Mouse (Mus musculus) hindbrain, postnatal 0 days (tissue): ENCODE results near the gene Bloc1s5. TPM values are rescaled to one million over a fixed set of nuclear protein-coding genes. Genes with fewer than 3 reads are reported as not detected.
A peak's percentile ranks its signal among the peaks of the same experiment; 100 is the strongest.

Source experiments
- ATAC-seq: fragments of 200-750 bp; cut with Nextera tagmentation; 2 replicates; pipeline ENCODE4 v1.8.0; 2017; ENCODE audit warnings: mild to moderate bottlenecking, moderate TSS enrichment, moderate library complexity
- DNase-seq: peaks from one replicate; pipeline ENCODE4 v3.0.0-alpha.2; 2015; ENCODE audit warnings: low spot score
- H3K27ac ChIP-seq: fragments of 300-500 bp; sonication (generic); 2 replicates; pipeline ENCODE4 v1.5.1; 2014; ENCODE audit warnings: mild to moderate bottlenecking
- H3K27me3 ChIP-seq: fragments of 300-500 bp; sonication (generic); 2 replicates; pipeline ENCODE4 v1.6.1; 2014; ENCODE audit warnings: low read length, mixed read lengths; ENCODE audit not compliant: insufficient read depth
- H3K36me3 ChIP-seq: fragments of 300-500 bp; sonication (generic); 2 replicates; pipeline ENCODE4 v1.6.1; 2014; ENCODE audit warnings: low read length, mixed read lengths; ENCODE audit not compliant: insufficient read depth
- H3K4me1 ChIP-seq: fragments of 300-500 bp; sonication (generic); 2 replicates; pipeline ENCODE4 v1.6.1; 2014; ENCODE audit warnings: antibody characterized with exemption, low read length, mixed read lengths; ENCODE audit not compliant: insufficient read depth
- H3K4me2 ChIP-seq: fragments of 300-500 bp; sonication (generic); 2 replicates; pipeline ENCODE4 v1.6.1; 2014; ENCODE audit warnings: low read depth, mild to moderate bottlenecking, low read length, moderate library complexity, mixed read lengths
- H3K4me3 ChIP-seq: fragments of 300-500 bp; sonication (generic); 2 replicates; pipeline ENCODE4 v1.5.1; 2014; ENCODE audit warnings: low read length
- H3K9ac ChIP-seq: fragments of 300-500 bp; sonication (generic); replicated peaks from 2 replicates; pipeline ENCODE4 v1.6.1; 2014; ENCODE audit warnings: mild to moderate bottlenecking, low read length, moderate library complexity, mixed read lengths
- H3K9me3 ChIP-seq: fragments of 300-500 bp; sonication (generic); 2 replicates; pipeline ENCODE4 v1.6.1; 2016; ENCODE audit warnings: low read length, mixed read lengths
- CTCF ChIP-seq: IDR thresholded peaks from 2 replicates; pipeline ENCODE4 v1.5.1; 2016; ENCODE audit warnings: antibody characterized with exemption, control low read depth, low read depth
- WGBS: fragments of 180-500 bp; shearing (Covaris S2); extraction: QIAGEN DNeasy Blood & Tissue Kit; methylation state at CpG from one replicate; pipeline ENCODE4 v1.1.7; 2014; 5-methylcytosine and 5-hydroxymethylcytosine counted together
- polyA plus RNA-seq: library from polyadenylated mRNA; unstranded; fragments of >200 nt; fragmentation: Nextera tagmentation; extraction: Ambion mirVana; gene quantifications from 2 replicates; pipeline ENCODE4 v1.2.1, GENCODE M21; 2015
- total RNA-seq: library from RNA; depleted of rRNA; stranded (reverse); fragments of >200 nt; gene quantifications from 2 replicates; pipeline ENCODE4 v1.2.3, GENCODE M21; 2014

The Bloc1s5 gene
- total and polyA plus RNA-seq, 2 experiments from 2014 or later, result 10.1 to 22.2 TPM

DNA sequence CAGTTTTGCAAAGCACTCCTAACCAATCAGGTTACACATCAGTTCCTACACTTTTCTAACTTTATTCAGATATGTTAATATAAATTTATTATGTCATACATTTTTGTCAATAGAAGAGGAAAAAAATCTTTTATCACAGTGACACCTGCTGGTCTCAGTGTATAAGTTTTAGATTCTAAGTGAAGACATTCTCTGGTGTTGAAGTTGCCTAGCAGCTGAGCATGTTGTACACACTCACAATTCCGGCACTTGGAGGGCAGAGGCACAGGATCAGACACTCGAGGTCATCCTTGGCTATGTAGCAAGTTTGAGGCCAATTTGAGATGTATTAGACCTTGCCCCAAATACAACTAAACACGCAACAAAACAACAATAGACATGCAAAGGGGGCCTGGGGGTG lies 37.8 kb downstream of the Bloc1s5 start:
- WGBS, result 55% methylated on average over 3 of the region's 3 CpGs
- no peaks in the 10 kb centered on the region; the same call in 1 of the 2 replicates for H3K36me3 ChIP-seq
- H3K27ac ChIP-seq, result no peak overlapping the region
- no peaks in the 10 kb centered on the region for H3K4me1 ChIP-seq
- H3K4me2 ChIP-seq, result no peak overlapping the region
- H3K9ac ChIP-seq, result no peak overlapping the region
- no peak for ATAC-seq
- H3K4me3 ChIP-seq, result no peak overlapping the region
- H3K9me3 ChIP-seq, result no peaks in the 10 kb centered on the region
- DNase-seq, result peak; percentile 72
- peak; percentile 56 for TF ChIP-seq CTCF
- no peaks in the 10 kb centered on the region for H3K27me3 ChIP-seq

DNA sequence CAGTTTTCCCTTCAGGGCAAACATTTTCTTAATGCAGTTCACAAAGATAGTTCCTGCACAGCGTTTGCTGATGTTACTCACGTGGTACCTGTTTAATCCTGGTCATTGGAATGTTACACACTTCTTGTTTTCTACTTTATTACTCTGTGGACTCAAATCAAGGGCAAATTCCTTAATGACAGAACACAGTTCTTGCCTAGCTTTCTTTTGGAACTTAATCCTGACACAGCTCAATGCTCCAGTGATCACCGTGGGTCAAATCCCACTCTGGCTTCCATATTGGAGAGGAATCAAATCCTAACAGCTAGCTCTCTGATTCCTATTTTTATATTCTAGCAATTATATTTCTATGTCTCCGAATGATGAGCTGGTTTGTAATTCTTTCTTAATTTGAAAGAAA lies 38.4 kb downstream of the Bloc1s5 start:
- ATAC-seq (no peak), DNase-seq (no peak)
- Histone ChIP-seq H3K27ac (no peak overlapping the region), H3K4me2 (no peak overlapping the region), H3K9ac (no peak overlapping the region), H3K36me3 (no peaks in the 10 kb centered on the region; the same call in 1 of the 2 replicates), H3K9me3 (no peaks in the 10 kb centered on the region), H3K4me1 (no peaks in the 10 kb centered on the region), H3K4me3 (no peak overlapping the region), H3K27me3 (no peaks in the 10 kb centered on the region)
- 80% methylated on average over 4 of the region's 4 CpGs for WGBS
- no peak for TF ChIP-seq CTCF

DNA sequence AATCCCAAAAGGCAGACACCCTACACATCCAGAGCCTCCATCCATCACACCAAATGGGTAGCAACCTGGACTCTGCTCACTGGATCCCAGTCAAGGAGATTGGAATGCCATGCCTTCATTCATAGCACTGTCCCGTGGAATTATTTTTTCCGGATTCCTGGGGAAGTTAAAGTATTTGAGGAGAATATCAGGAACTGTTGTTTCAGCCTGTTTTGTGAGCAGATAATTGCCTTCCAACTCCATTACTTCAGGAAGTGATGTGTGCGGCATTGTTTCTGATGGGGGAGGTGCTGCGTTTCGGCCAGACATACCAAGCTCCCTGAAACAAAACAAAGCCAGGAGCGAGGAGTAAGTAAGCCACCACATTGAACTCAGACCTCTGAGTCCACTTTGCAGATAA lies 41.8 kb downstream of the Bloc1s5 start:
- no peak for TF ChIP-seq CTCF
- H3K27me3 ChIP-seq, result no peaks in the 10 kb centered on the region
- H3K4me2 ChIP-seq, result no peak overlapping the region
- no peaks in the 10 kb centered on the region for H3K36me3 ChIP-seq
- no peaks in the 10 kb centered on the region for H3K4me1 ChIP-seq
- no peak overlapping the region for H3K4me3 ChIP-seq
- WGBS, result 59% methylated on average over 6 of the region's 6 CpGs
- no peak for ATAC-seq
- DNase-seq, result no peak
- no peak overlapping the region for H3K27ac ChIP-seq
- H3K9ac ChIP-seq, result no peak overlapping the region
- H3K9me3 ChIP-seq, result no peaks in the 10 kb centered on the region

DNA sequence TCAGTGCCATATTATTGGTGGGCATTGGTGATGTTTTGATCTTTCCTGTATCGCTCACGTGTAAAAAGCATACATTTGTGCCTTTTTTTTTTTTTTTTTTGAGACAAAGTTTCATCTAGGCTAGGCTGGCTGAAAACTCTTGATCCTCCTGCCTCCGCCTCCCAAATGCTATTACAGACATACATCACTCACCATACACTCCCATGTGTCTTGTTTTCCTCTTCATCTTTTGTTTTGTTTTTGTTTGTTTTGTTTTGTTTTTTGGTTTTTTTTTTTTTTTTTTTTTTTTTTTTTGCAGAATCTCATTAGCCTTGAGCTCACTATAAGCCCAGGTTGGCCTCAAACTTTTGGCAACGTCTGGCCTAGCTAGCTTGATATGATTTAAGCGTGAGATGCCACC lies 47.6 kb downstream of the Bloc1s5 start:
- no peak for TF ChIP-seq CTCF
- ATAC-seq (no peak), DNase-seq (no peak)
- H3K9ac ChIP-seq, result no peak overlapping the region
- H3K27me3 ChIP-seq, result no peaks in the 10 kb centered on the region
- no peak overlapping the region for H3K27ac ChIP-seq
- H3K9me3 ChIP-seq, result no peaks in the 10 kb centered on the region
- no peak overlapping the region for H3K4me3 ChIP-seq
- H3K4me2 ChIP-seq, result no peak overlapping the region
- no peaks in the 10 kb centered on the region for H3K4me1 ChIP-seq
- no peaks in the 10 kb centered on the region for H3K36me3 ChIP-seq
- WGBS, result 91% methylated on average over 5 of the region's 5 CpGs

DNA sequence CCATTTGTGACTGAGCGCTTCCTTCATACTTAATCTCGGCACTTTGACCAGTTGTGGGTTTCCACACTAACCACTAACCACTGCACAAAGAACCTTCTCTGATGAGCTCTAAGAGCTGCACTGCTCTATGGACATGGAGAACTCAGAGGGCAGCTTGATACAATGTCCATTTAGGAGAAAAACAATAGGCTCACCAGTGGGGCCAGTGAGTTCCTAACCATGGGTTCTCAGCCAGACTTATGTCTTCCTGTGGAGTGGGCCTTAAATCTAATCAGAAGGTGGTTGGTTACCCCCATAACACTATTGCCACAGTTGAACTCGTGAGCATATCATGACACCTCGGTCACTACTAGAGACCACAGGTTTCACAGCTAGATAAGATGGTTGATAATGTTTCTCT lies 48.5 kb downstream of the Bloc1s5 start:
- no peak overlapping the region for H3K9ac ChIP-seq
- H3K4me1 ChIP-seq, result no peaks in the 10 kb centered on the region
- H3K27me3 ChIP-seq, result no peaks in the 10 kb centered on the region
- no peaks in the 10 kb centered on the region for H3K9me3 ChIP-seq
- WGBS, result 98% methylated on average over 4 of the region's 4 CpGs
- no peak for TF ChIP-seq CTCF
- no peak overlapping the region for H3K4me3 ChIP-seq
- ATAC-seq, result no peak
- H3K27ac ChIP-seq, result no peak overlapping the region
- no peak overlapping the region for H3K4me2 ChIP-seq
- no peak for DNase-seq
- no peaks in the 10 kb centered on the region for H3K36me3 ChIP-seq

DNA sequence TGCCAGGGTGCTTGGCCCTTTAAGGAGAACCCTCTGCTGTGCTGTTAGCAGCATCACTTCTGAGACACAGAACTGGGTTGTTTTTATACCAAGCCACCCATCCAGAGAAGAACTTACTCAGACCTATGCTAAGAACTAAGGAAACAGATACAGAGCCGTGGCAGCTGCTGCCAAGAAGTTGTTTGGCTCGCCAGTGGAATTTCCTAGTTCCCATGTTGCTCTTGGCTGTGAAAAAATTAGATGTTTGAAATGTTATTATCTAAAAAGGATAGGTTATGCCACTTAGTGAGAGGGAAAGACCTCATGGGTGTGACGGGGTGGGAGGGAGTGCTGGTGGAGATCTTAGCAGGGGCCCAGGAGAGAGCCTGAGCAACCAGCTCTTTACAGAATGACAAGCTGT lies 52.1 kb downstream of the Bloc1s5 start:
- no peaks in the 10 kb centered on the region for H3K27me3 ChIP-seq
- no peak overlapping the region for H3K9ac ChIP-seq
- ATAC-seq (no peak), DNase-seq (no peak)
- no peaks in the 10 kb centered on the region for H3K4me1 ChIP-seq
- WGBS, result 61% methylated on average over 3 of the region's 3 CpGs
- H3K9me3 ChIP-seq, result no peaks in the 10 kb centered on the region
- no peak overlapping the region for H3K4me3 ChIP-seq
- no peak overlapping the region for H3K4me2 ChIP-seq
- no peak overlapping the region for H3K27ac ChIP-seq
- no peaks in the 10 kb centered on the region for H3K36me3 ChIP-seq
- TF ChIP-seq CTCF, result no peak

DNA sequence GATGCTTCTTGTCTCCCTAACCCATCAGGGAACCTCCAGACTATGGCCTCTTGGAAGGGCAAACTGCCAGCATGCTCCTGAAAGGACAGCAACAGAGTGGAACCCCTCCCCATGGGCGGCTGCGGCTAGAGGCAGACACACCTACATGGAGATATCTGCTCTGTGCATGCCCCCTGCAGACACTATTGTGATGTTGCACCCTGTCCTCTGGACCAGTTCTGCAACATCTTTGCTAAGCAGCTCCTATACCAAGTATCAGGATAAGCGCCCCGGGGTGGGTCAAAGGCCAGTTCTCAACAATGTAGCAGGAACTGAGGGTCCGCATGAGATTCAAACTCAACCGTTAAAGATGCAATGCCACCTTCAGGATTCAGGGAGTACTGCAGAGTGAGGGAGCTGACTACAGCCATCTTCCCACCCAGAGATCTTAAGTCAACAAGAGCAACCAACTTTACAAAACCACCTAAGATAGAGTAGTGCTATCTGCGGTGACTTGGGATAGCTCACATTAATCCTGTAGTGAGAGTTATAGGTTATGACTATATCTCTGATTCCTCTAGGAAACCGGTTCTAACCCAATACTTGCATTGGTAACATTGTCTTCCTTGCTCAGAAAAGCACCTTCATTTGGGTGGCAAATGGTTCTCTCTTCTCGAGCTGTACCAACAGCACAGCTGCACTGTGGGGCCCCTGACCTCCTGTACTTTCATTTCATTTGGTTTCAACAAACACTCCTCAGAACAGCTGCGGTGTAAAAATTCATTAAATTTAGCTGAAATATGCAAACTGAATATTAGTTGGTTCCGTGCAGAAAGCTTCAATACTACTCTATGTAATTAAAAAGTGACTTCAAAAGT lies 54.1 kb downstream of the Bloc1s5 start:
- ATAC-seq, result peak; percentile 58; the same call in 1 of the 2 replicates
- TF ChIP-seq CTCF, result peak; percentile 55
- Histone ChIP-seq H3K9me3 (no peaks in the 10 kb centered on the region), H3K4me1 (no peaks in the 10 kb centered on the region), H3K4me2 (no peak overlapping the region), H3K27me3 (no peaks in the 10 kb centered on the region), H3K27ac (no peak overlapping the region), H3K9ac (no peak overlapping the region), H3K4me3 (no peak overlapping the region), H3K36me3 (no peaks in the 10 kb centered on the region)
- peak; percentile 42 for DNase-seq
- WGBS, result 68% methylated on average over 11 of the region's 11 CpGs
